Mouse (Mus musculus): ENCODE results near the gene H2-M5. TPM values are rescaled to one million over a fixed set of nuclear protein-coding genes. Genes with fewer than 3 reads are reported as not detected.
A peak's percentile ranks its signal among the peaks of the same experiment; 100 is the strongest.
"Not testable (repeated sequence)": the region's sequence is repeated elsewhere in the genome, so short reads cannot be mapped to it uniquely, and the experiment has no call there.

Gene H2-M5
- not detected for total RNA-seq (2021)
- long read RNA-seq, experiment 1 = 0 reads
- long read RNA-seq, experiment 2 = 0 reads

DNA sequence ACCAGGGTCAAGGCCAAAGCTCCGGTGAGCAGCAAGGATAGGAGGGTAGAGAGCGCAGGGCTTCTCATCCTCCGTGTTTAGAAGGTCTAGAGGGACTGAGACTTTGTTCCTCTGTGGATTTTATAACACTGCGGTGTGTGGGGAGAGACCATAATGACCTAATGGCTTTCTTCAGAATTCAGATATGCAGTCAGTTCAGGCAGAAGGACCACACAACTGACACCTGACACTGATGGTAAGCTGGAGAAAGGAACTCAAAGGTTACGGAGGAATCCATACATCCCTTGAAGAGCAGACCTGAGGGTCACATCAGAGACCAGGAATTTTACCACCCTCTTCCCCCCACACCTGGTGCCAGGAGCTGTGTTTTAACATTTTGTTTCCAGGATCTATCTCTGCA is at the start of gene H2-M5:
H2-M5 (minus strand) TSS at position 101 of the 400 bp plus-strand sequence.
- no peak for DNase-seq

DNA sequence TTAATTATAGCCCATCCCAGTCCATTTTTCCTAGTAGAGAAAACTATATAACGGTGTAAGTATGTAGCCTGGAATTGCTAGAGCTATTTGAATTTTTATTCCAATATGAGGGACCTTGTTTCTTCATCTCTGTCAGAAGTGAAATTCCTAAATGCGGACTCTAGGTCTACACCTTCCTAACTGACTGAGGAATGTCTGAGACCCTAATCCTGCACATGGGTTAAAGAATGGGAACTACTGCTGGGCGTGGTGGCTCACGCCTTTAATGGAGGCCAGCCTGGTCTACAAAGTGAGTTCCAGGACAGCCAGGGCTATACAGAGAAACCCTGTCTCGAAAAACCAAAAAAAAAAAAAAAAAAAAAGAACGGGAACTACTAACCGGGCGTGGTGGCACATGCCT is 39.8 kb upstream of the H2-M5 start:
- DNase-seq = no peak

DNA sequence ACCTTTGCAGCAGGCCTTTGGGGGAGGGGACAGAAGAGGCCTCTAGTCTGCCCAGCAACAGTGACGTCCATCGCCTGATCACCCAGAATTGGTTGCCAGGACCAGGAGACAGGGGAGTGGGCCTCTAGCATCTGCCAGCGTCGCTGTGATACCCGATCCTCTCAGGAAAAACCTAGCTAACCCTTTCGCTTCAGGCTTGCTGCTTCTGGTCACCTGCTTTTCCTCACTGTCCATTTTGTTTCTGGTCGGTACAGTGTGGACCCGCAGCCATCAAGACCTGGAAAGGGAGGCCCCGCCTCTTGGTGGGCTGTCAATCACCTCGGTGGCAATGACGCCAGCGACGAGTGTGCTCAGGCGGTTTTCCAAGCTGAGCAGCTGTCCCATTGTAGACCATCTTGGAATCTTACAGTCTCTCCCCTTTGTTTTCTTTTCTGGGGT is 39.4 kb upstream of the H2-M5 start:
- DNase-seq = peak; percentile 88 to 89

DNA sequence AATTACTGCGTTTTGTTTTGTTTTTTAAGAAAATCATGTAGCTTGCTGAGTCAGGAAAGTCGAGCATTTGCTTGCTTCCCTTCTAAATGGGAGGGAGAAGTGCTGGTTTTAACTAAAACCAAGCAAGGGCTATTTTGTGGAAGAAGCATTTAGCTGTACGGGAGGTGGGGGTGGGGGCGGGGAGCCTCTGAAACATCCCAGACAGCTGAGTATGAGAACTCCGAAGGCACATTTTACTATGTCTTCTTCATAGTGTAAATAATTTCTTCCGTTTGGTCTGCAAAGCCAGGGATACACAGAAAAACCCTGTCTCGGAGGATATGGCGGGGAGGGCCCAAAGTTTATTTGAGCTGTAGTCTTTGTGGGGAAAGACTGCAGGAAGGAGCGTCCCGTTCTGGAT is 38.9 kb upstream of the H2-M5 start:
- no peak for DNase-seq

GRCm38 (mm10) chr17:37027486-37027885 is 38.1 kb upstream of the H2-M5 start:
- no peak for DNase-seq

DNA sequence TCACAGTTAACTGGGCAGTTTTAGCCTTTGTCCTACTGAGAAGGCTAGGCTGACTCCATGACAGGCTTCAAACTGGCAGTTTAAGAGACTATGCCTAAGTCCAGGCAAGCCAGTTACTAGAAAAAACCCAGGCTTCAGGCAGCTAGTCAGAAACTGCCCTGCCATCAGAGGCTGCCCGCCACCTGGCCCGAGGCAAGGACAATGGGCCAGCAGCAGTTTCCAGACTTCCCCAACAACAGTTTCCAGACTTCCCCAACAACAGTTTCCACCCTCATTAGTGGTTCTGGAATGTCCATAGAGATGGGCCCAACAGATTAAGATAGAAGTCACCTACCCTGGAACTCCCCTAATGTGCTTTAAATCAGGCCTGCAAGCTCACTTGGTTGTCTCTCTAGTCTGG is 37.1 kb upstream of the H2-M5 start:
- no peak for DNase-seq

DNA sequence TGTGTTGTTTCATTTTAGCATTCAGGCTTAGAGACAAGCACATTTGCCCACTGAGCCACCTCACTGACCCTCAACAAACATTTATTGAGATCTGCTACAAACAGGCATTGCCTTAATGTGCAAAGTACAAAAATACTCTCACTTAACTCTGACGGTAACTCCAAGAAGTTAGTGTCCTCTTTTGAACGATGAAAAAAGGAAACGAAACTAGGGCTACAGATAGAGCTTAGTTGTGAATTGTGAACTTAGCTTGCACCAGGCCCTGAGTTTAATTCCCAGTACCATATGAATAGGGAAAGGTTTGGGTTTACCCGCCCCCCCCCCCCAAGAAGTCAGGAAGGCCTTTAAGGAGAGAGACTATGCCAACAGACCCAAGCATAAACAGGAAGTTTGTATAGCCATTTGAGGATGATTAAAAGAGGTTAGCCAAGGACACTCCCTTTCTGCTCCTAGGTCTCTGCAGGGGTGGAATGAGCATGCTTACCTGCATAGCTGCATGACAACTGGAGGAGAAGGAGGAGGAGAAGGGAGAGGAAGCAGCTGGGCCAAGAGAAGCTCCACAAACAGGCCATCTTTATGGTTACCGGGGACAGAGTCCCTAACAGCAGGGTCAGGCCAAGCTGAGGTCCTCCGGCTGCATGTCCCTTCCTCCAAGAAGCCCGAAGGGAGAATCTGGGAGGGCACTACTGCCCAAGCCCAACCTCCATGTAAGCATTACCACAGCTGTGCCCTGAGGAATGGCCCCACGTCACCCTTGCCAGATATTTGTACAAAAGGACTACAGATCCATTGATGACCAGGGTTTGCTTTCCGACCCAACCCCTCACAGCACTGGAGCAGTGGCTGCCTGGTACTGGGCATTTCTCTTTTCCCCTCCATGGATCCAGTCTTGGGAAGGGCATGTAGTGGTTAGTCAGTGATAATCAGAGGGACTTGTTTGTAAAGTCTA is 33.6 kb upstream of the H2-M5 start, which contains the start of gene Mog:
Mog (minus strand) TSS at position 771 of the 949 bp plus-strand sequence.
- DNase-seq = no peak

GRCm38 (mm10) chr17:37019242-37019641 is 29.9 kb upstream of the H2-M5 start:
- DNase-seq = not testable (repeated sequence)

- DNase-seq = no peak
Observed at GRCm38 (mm10) chr17:37018328-37018727, 29.0 kb upstream of the H2-M5 start.

DNA sequence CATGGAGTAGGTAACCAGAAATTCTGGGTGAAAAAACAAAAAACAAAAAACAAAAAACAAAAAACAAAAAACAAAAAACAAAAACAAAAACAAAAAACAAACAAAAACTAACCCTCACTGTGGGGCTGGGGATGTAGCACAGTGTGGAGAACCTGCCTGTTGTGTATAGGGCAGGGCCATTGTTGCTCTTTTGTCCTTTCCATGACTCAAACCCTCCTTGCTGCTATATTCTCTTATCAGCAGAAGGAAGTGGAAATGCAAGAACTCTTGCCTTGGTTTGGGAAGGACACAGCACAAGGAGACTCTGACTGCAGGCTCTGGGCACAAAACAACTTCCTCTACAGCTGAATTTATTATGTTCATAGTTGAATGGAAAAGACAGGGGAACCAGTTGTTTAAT is 27.0 kb upstream of the H2-M5 start:
- DNase-seq = no peak

DNA sequence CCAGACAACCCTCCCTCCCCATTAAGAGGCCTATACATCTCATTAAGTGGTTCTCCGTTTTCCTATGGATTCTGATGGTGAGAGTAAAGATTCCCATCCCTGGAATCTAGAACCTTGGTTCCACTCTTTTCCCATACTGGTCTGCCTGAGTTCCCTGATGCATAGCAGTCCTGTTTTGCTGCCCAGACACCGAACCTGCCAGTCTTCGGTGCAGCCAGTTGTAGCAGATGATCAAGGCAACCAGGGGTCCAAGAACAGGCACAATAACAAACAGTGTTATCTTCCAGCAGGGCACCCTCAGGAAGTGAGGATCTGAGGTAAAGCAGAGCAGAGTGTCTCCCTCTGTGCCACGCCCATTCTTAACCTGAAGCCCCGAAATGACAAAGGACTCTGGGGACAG is 22.8 kb upstream of the H2-M5 start:
- DNase-seq = no peak

DNA sequence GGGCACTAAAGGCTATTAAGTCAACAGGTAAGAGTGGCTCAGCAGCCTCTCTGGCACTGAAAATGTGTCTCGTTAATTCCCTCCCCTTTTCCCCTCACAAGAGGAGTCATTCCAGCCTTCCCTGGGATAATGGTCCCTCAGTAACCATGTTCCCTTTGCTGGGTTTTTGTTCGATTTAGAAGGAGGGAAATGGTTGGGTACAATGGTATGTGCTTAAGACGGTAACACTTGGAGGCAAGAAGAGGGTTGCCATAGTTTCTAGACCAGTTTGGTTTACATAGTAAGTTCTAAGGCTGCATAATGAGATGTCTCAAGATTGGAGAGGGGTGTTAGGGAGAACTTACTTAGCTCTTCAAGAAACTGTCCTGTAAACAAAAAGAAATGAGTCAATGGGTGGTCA is 22.4 kb upstream of the H2-M5 start:
- no peak for DNase-seq

DNA sequence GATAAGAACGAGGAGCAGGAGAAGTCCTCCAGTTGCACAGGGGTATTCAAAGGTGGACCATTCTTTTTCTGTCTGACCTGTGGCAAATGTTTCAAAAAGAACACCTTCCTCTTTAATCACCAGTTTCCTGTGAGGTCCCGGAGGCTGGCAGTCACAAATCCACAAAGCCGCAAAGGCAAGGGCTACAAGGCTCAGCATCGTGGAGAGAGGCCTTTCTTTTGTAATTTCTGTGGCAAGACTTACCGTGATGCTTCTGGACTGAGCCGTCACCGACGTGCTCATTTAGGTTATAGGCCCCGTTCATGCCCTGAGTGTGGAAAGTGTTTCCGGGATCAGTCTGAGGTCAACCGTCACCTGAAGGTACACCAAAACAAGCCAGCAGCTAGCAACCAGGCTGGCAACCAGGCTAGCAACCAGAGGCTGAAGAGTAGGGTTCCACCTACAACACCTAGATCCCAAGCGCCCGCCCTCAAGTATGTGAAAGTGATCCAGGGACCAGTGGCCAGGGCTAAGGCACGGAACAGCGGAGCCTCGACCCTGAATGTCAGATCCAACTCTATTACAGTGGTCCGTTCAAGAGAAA is 20.2 kb upstream of the H2-M5 start:
- no peak for DNase-seq

DNA sequence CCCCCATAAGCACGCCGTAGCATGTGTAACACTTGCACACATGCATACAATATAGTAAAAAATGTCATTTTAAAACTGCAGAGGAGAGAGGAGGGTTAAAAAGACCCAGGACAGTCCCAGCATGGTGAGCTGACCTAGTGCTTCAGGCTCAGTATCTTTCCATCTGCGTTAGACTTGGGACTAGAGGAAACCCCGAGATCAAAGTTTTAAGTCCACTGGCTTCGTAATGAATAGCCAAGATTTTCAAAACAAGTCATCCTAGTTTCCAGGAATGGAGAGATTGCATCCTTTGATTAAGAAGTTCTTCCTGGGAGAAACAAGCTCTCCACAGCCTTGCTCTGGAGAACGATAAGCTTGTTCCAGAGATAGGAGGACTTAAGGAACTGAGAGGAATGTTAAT is 18.8 kb upstream of the H2-M5 start:
- no peak for DNase-seq

GRCm38 (mm10) chr17:37003366-37003765 is 14.0 kb upstream of the H2-M5 start:
- no peak for DNase-seq

- DNase-seq = peak; percentile 37 to 54
Observed at GRCm38 (mm10) chr17:37002364-37003330, 13.3 kb upstream of the H2-M5 start.

- no peak for DNase-seq
Observed at GRCm38 (mm10) chr17:37000863-37001262, 11.5 kb upstream of the H2-M5 start, which contains the start of gene Zfp57. Zfp57 (plus strand) TSS chr17:37001163.

- no peak for DNase-seq
Observed at GRCm38 (mm10) chr17:36998477-36998876, 9.1 kb upstream of the H2-M5 start.

DNA sequence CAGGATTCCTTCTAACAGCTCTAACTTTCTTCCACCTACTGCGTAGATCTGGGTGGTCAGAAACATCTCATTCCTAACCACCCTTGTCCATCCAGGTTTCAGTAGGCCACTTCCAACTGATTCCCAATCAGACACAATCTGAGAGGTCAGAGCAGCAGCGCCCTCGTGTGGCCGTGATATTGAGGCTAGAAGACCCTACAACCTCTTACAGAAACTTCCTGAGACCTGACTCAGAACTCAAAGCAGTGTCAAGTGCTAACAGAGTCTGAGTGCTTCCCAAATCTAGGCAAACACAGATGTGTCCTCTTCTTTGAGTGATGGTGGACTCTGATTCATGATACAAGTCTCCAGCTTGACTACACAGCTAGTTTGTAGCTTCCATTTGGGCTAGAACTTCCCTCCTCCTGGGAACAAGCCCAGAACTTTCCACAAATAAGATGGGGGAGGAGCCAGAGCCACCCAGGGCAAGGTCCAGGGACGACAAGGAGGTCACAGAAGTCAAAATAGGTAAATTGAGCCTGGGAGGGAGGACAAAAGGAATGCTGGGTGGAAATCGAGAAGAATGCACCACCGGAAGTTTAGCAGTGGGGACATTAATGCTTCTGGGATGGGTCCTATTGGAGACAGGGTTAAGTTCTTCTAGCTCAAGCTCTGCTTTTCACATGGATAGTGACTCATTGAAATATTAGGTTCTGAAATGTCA is 7.8 kb upstream of the H2-M5 start:
- peak; percentile 85 to 88 for DNase-seq

GRCm38 (mm10) chr17:36995448-36995847 is 6.1 kb upstream of the H2-M5 start:
- no peak for DNase-seq

GRCm38 (mm10) chr17:36994528-36994927 is 5.2 kb upstream of the H2-M5 start:
- no peak for DNase-seq
